Mouse (Mus musculus): ENCODE measurements around the gene Sv2b. TPM values are rescaled to one million over a fixed set of nuclear protein-coding genes. Genes with fewer than 3 reads are reported as not detected.

The Sv2b gene
- total RNA-seq, 1 experiment from 2014 or later: 0.47 TPM

GRCm38 (mm10) chr7:75224206-75224605 is 84.9 kb downstream of the Sv2b start:
- ATAC-seq (ENCODE audit: extremely low read depth, insufficient number of reproducible peaks, low FRiP score, poor library complexity, severe bottlenecking): no peak

GRCm38 (mm10) chr7:75222704-75223431 is 86.2 kb downstream of the Sv2b start:
- no peak for ATAC-seq (ENCODE audit: extremely low read depth, insufficient number of reproducible peaks, low FRiP score, poor library complexity, severe bottlenecking)

GRCm38 (mm10) chr7:75220786-75221185 is 88.3 kb downstream of the Sv2b start:
- no peak for ATAC-seq (ENCODE audit: extremely low read depth, insufficient number of reproducible peaks, low FRiP score, poor library complexity, severe bottlenecking)

GRCm38 (mm10) chr7:75220296-75220695 is 88.8 kb downstream of the Sv2b start:
- no peak for ATAC-seq (ENCODE audit: extremely low read depth, insufficient number of reproducible peaks, low FRiP score, poor library complexity, severe bottlenecking)

- ATAC-seq (ENCODE audit: extremely low read depth, insufficient number of reproducible peaks, low FRiP score, poor library complexity, severe bottlenecking): no peak
Measured at GRCm38 (mm10) chr7:75216180-75216579, 92.9 kb downstream of the Sv2b start.

- ATAC-seq (ENCODE audit: extremely low read depth, insufficient number of reproducible peaks, low FRiP score, poor library complexity, severe bottlenecking): no peak
Measured at GRCm38 (mm10) chr7:75209221-75209641, 99.8 kb downstream of the Sv2b start.

GRCm38 (mm10) chr7:75207965-75208644 is 101.0 kb downstream of the Sv2b start:
- no peak for ATAC-seq (ENCODE audit: extremely low read depth, insufficient number of reproducible peaks, low FRiP score, poor library complexity, severe bottlenecking)

GRCm38 (mm10) chr7:75206671-75207070 is 102.4 kb downstream of the Sv2b start:
- no peak for ATAC-seq (ENCODE audit: extremely low read depth, insufficient number of reproducible peaks, low FRiP score, poor library complexity, severe bottlenecking)

GRCm38 (mm10) chr7:75205386-75205785 is 103.7 kb downstream of the Sv2b start:
- no peak for ATAC-seq (ENCODE audit: extremely low read depth, insufficient number of reproducible peaks, low FRiP score, poor library complexity, severe bottlenecking)

GRCm38 (mm10) chr7:75194919-75195230 is 114.2 kb downstream of the Sv2b start:
- ATAC-seq (ENCODE audit: extremely low read depth, insufficient number of reproducible peaks, low FRiP score, poor library complexity, severe bottlenecking): 0 out of 2 replicates have a peak, but pooled peaks have one; percentile 30

GRCm38 (mm10) chr7:75194158-75194918 is 114.7 kb downstream of the Sv2b start:
- ATAC-seq (ENCODE audit: extremely low read depth, insufficient number of reproducible peaks, low FRiP score, poor library complexity, severe bottlenecking): 0 out of 2 replicates have a peak, but pooled peaks have one; percentile 6

- ATAC-seq (ENCODE audit: extremely low read depth, insufficient number of reproducible peaks, low FRiP score, poor library complexity, severe bottlenecking): no peak
Measured at GRCm38 (mm10) chr7:75190192-75190591, 118.9 kb downstream of the Sv2b start.

GRCm38 (mm10) chr7:75175042-75175441 is 134.0 kb downstream of the Sv2b start:
- ATAC-seq (ENCODE audit: extremely low read depth, insufficient number of reproducible peaks, low FRiP score, poor library complexity, severe bottlenecking): no peak

GRCm38 (mm10) chr7:75167481-75167880 is 141.6 kb downstream of the Sv2b start:
- ATAC-seq (ENCODE audit: extremely low read depth, insufficient number of reproducible peaks, low FRiP score, poor library complexity, severe bottlenecking): no peak

GRCm38 (mm10) chr7:75147174-75147573 is 161.9 kb downstream of the Sv2b start:
- no peak for ATAC-seq (ENCODE audit: extremely low read depth, insufficient number of reproducible peaks, low FRiP score, poor library complexity, severe bottlenecking)

GRCm38 (mm10) chr7:75142800-75143199 is 166.3 kb downstream of the Sv2b start:
- no peak for ATAC-seq (ENCODE audit: extremely low read depth, insufficient number of reproducible peaks, low FRiP score, poor library complexity, severe bottlenecking)

- ATAC-seq (ENCODE audit: extremely low read depth, insufficient number of reproducible peaks, low FRiP score, poor library complexity, severe bottlenecking): no peak
Measured at GRCm38 (mm10) chr7:75141919-75142700, 167.0 kb downstream of the Sv2b start.

GRCm38 (mm10) chr7:75139306-75139705 is 169.8 kb downstream of the Sv2b start:
- no peak for ATAC-seq (ENCODE audit: extremely low read depth, insufficient number of reproducible peaks, low FRiP score, poor library complexity, severe bottlenecking)

Data from neutrophil, adult 5-6 weeks (primary cell).